Comparison of ENCODE assay signal across 15 mouse cellular contexts in genomic region chr12:112796551-112797510, GRCm38 (mm10). TPM values are rescaled to one million over a fixed set of nuclear protein-coding genes. Genes with fewer than 3 reads are reported as not detected.
DNase-seq lines count a peak whose midpoint lies in the region; ATAC-seq lines count a peak whose summit lies in the region.
"Had no signal": no experiment of that assay in that cellular context is flagged by ENCODE, and none has a peak within 500 bp of the region (broad histone marks: within the 10 kb centered on the region; RNA-seq: fewer than 3 reads in every experiment).

No protein-coding gene starts in this region.

- ATAC-seq in heart, embryonic 11.5 days (replicated peaks; ENCODE audit: insufficient number of reproducible peaks, low FRiP score, low TSS enrichment): no peak
- ATAC-seq in stomach, embryonic 16.5 days (ENCODE audit: insufficient read depth, low FRiP score): no peak
- ATAC-seq: forebrain, embryonic 14.5 days had no signal

- no peak overlapping the region for H3K4me3 ChIP-seq in heart, embryonic 11.5 days (ENCODE audit: low read depth, low read length)
- no peak overlapping the region for H3K4me3 ChIP-seq in stomach, embryonic 16.5 days (replicated peaks; ENCODE audit: low read length)

- WGBS in heart, embryonic 11.5 days (ENCODE audit: insufficient replicate concordance): 40% methylated on average over 17 of the region's 17 CpGs
- 34% methylated on average over 17 of the region's 17 CpGs for WGBS in stomach, embryonic 16.5 days

- no peak overlapping the region for H3K4me2 ChIP-seq in heart, embryonic 11.5 days
- H3K4me2 ChIP-seq in stomach, embryonic 16.5 days (ENCODE audit: low read depth, low read length): no peak overlapping the region
- H3K4me2 ChIP-seq: liver, embryonic 11.5 days had no signal

- no peak for DNase-seq in heart, postnatal 4 days
- DNase-seq in urinary bladder, postnatal 14 days (ENCODE audit: low spot score): peak; percentile 55
- no peak for DNase-seq in urinary bladder, adult 2 months (ENCODE audit: low spot score)
- peak; percentile 56 for DNase-seq in brain, adult 2 months (ENCODE audit: low read depth, low spot score)
- no peak for DNase-seq in kidney, adult 9 months
- no peak for DNase-seq in cerebellum, adult 9-11 months
- DNase-seq: cerebellum, postnatal 36 days; gastrocnemius, postnatal 10 days; kidney, adult 8-10 months; midbrain, embryonic 14.5 days had no signal

- peaks cover 42% of the 10 kb centered on the region for H3K4me1 ChIP-seq in heart, embryonic 11.5 days (ENCODE audit: control insufficient read depth, insufficient read depth, low read length)
- peaks cover 67% of the 10 kb centered on the region for H3K4me1 ChIP-seq in stomach, embryonic 16.5 days (ENCODE audit: control insufficient read depth, insufficient read depth, low read length)

- H3K27ac ChIP-seq in heart, embryonic 11.5 days (ENCODE audit: low read depth, low read length): no peak overlapping the region
- peak overlapping the region; percentile 87 for H3K27ac ChIP-seq in stomach, embryonic 16.5 days (ENCODE audit: low read length)
- H3K27ac ChIP-seq: hindbrain, postnatal 0 days had no signal

- 0 out of 2 replicates have a peak overlapping the region, but pooled peaks have one; percentile 39 for H3K9ac ChIP-seq in heart, embryonic 11.5 days (ENCODE audit: low read depth, low read length)
- H3K9ac ChIP-seq in stomach, embryonic 16.5 days (ENCODE audit: low read length): peak overlapping the region; percentile 53; the same call in 1 of the 2 replicates

- no peaks in the 10 kb centered on the region for H3K9me3 ChIP-seq in heart, embryonic 11.5 days (replicated peaks; ENCODE audit: control insufficient read depth, low read length)
- no peaks in the 10 kb centered on the region for H3K9me3 ChIP-seq in stomach, embryonic 16.5 days (replicated peaks; ENCODE audit: control insufficient read depth, low read length)

- peaks cover 26% of the 10 kb centered on the region for H3K27me3 ChIP-seq in heart, embryonic 11.5 days (ENCODE audit: control insufficient read depth, insufficient read depth, low read length)
- H3K27me3 ChIP-seq in stomach, embryonic 16.5 days (ENCODE audit: control insufficient read depth, insufficient read depth, low read length): peaks cover 9% of the 10 kb centered on the region

- no peaks in the 10 kb centered on the region for H3K36me3 ChIP-seq in heart, embryonic 11.5 days (ENCODE audit: control insufficient read depth, insufficient read depth, low read length)
- no peaks in the 10 kb centered on the region for H3K36me3 ChIP-seq in stomach, embryonic 16.5 days (ENCODE audit: control insufficient read depth, insufficient read depth, low read length)

RNA-seq across cellular contexts. Expression of gene Ahnak2, which starts 5.6 kb away (rescaled TPM):
- 0.63 and 0.79 TPM in 2 replicates for polyA plus RNA-seq in heart, embryonic 11.5 days (2014; fragmentation: Nextera tagmentation; extraction: Ambion mirVana)
- total RNA-seq in heart, postnatal 4 days (2021): 10 to 100 TPM; 13.5 to 16.8 TPM
- 40.7 and 65.9 TPM in 2 replicates for polyA plus RNA-seq in urinary bladder, adult 2 months (2012; rRNA removed)
- 4.9 and 5.4 TPM in 2 replicates for polyA plus RNA-seq in stomach, embryonic 16.5 days (2015; fragmentation: Nextera tagmentation; extraction: Ambion mirVana)

RNA-seq across cellular contexts. Expression of gene Clba1, which starts 11.9 kb away (rescaled TPM):
- polyA plus RNA-seq in heart, embryonic 11.5 days (2014; fragmentation: Nextera tagmentation; extraction: Ambion mirVana): 11.5 and 13.0 TPM in 2 replicates
- total RNA-seq in heart, postnatal 4 days (2021): 1 to 10 TPM; 4.5 to 6.0 TPM
- 4.5 and 5.3 TPM in 2 replicates for polyA plus RNA-seq in urinary bladder, adult 2 months (2012; rRNA removed)
- polyA plus RNA-seq in stomach, embryonic 16.5 days (2015; fragmentation: Nextera tagmentation; extraction: Ambion mirVana): 5.8 and 6.9 TPM in 2 replicates

RNA-seq across cellular contexts. Expression of gene Cdca4, which starts 32.4 kb away (rescaled TPM):
- polyA plus RNA-seq in heart, embryonic 11.5 days (2014; fragmentation: Nextera tagmentation; extraction: Ambion mirVana): 61.5 and 62.8 TPM in 2 replicates
- total RNA-seq in heart, postnatal 4 days (2021): 10 to 100 TPM; 25.8 to 26.8 TPM
- polyA plus RNA-seq in urinary bladder, adult 2 months (2012; rRNA removed): 17.0 and 22.2 TPM in 2 replicates
- polyA plus RNA-seq in stomach, embryonic 16.5 days (2015; fragmentation: Nextera tagmentation; extraction: Ambion mirVana): 87.7 and 87.9 TPM in 2 replicates

RNA-seq across cellular contexts. Expression of gene Pld4, which starts 36.4 kb away (rescaled TPM):
- polyA plus RNA-seq in heart, embryonic 11.5 days (2014; fragmentation: Nextera tagmentation; extraction: Ambion mirVana): 1.5 and 1.7 TPM in 2 replicates
- total RNA-seq in heart, postnatal 4 days (2021): 1 to 10 TPM; 3.4 to 4.1 TPM
- 38.7 and 38.8 TPM in 2 replicates for polyA plus RNA-seq in urinary bladder, adult 2 months (2012; rRNA removed)
- 13.7 and 17.1 TPM in 2 replicates for polyA plus RNA-seq in stomach, embryonic 16.5 days (2015; fragmentation: Nextera tagmentation; extraction: Ambion mirVana)

Comparison
In these comparisons a context has a peak if more than half of its experiments do, and no peak if none do; other contexts are left out.
1. DNase-seq: peak in urinary bladder, postnatal 14 days (single experiment) and brain, adult 2 months (single experiment); none in heart, postnatal 4 days (single experiment), urinary bladder, adult 2 months (single experiment), kidney, adult 9 months (single experiment) and cerebellum, adult 9-11 months (single experiment).